In the genomic region with DNA sequence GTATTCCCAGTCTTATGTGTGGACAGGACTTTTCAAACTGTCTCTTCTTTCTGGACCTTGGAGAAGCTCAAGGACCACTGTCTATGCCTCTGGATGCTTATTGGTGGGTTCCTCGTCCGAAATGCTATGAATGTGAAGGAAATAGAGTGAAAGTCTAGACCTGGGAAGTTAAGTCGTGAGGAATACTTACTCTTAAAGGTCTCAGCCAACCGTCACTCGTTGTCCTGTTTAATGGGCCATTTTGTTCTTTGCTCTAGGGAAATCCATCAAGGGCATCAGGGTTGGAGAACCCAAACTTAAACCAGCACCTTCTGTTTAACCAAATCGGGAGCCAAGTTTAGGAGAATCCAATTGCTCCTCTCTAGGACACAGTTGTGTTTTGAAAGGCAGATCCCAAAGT, we compare ENCODE assay signal across 24 mouse cellular contexts.
DNase-seq lines count a peak whose midpoint lies in the region; ATAC-seq and TF ChIP-seq lines count a peak whose summit lies in the region.
"Had no signal": no experiment of that assay in that cellular context is flagged by ENCODE, and none has a peak within 500 bp of the region (broad histone marks: within the 10 kb centered on the region; RNA-seq: fewer than 3 reads in every experiment).

No protein-coding gene starts in this region.

- H3K27me3 ChIP-seq in forebrain, postnatal 0 days (ENCODE audit: insufficient read depth, low read length) = peaks cover 94% of the 10 kb centered on the region
- peaks cover 93% of the 10 kb centered on the region for H3K27me3 ChIP-seq in forebrain, embryonic 14.5 days (replicated peaks; ENCODE audit: control insufficient read depth, insufficient read depth, low read length)
- peaks cover 89% of the 10 kb centered on the region for H3K27me3 ChIP-seq in midbrain, embryonic 11.5 days (ENCODE audit: control insufficient read depth, insufficient read depth, low read length)
- H3K27me3 ChIP-seq in midbrain, embryonic 16.5 days (ENCODE audit: control insufficient read depth, insufficient read depth, low read depth, low read length) = peaks cover 79% of the 10 kb centered on the region
- peaks cover 43% of the 10 kb centered on the region for H3K27me3 ChIP-seq in limb, embryonic 10.5 days (ENCODE audit: low read depth, poor library complexity, severe bottlenecking)
- H3K27me3 ChIP-seq in limb, embryonic 13.5 days = peaks cover 58% of the 10 kb centered on the region

- no peak for ATAC-seq in forebrain, postnatal 0 days
- no peak for ATAC-seq in forebrain, embryonic 14.5 days
- ATAC-seq in midbrain, embryonic 11.5 days (ENCODE audit: low FRiP score) = no peak
- no peak for ATAC-seq in midbrain, embryonic 16.5 days
- ATAC-seq in limb, embryonic 13.5 days (ENCODE audit: low FRiP score, low read depth) = no peak
- no peak for ATAC-seq in inflammation-experienced regulatory T-cells, adult 6 months
- ATAC-seq: forebrain, embryonic 15.5 days; hindbrain, postnatal 0 days; Patski had no signal

- H3K9me3 ChIP-seq in forebrain, postnatal 0 days (ENCODE audit: low read length) = no peaks in the 10 kb centered on the region
- no peaks in the 10 kb centered on the region for H3K9me3 ChIP-seq in forebrain, embryonic 14.5 days (replicated peaks; ENCODE audit: control insufficient read depth, low read length)
- no peaks in the 10 kb centered on the region for H3K9me3 ChIP-seq in midbrain, embryonic 11.5 days (ENCODE audit: control insufficient read depth, low read length)
- no peaks in the 10 kb centered on the region for H3K9me3 ChIP-seq in midbrain, embryonic 16.5 days (replicated peaks; ENCODE audit: control insufficient read depth, low read length, poor library complexity, severe bottlenecking)
- no peaks in the 10 kb centered on the region for H3K9me3 ChIP-seq in limb, embryonic 10.5 days (replicated peaks)
- no peaks in the 10 kb centered on the region for H3K9me3 ChIP-seq in limb, embryonic 13.5 days
- H3K9me3 ChIP-seq: embryonic facial prominence, embryonic 12.5 days; embryonic facial prominence, embryonic 15.5 days; forebrain, embryonic 15.5 days; G1E; hindbrain, embryonic 13.5 days had no signal

- peak; percentile 32 for DNase-seq in forebrain, postnatal 0 days
- no peak for DNase-seq in forebrain, embryonic 14.5 days (ENCODE audit: low spot score)
- DNase-seq in midbrain, embryonic 11.5 days (ENCODE audit: low spot score, missing footprints) = peak; percentile 94
- no peak for DNase-seq in limb, embryonic 10.5 days (ENCODE audit: low spot score)
- no peak for DNase-seq in spleen, postnatal 14 days (ENCODE audit: low spot score in 2 of 2)
- DNase-seq: adrenal gland, adult 2 months; adrenal gland, postnatal 14 days; B cell, adult 2 months; cerebellum, adult 11-12 months; cerebellum, adult 8-10 months; cerebellum, postnatal 36 days; gastrocnemius, postnatal 14 days; heart, adult 11 months had no signal

- H3K4me3 ChIP-seq in forebrain, postnatal 0 days (ENCODE audit: low read depth, low read length) = no peak overlapping the region
- H3K4me3 ChIP-seq in forebrain, embryonic 14.5 days (ENCODE audit: low read depth, low read length) = no peak overlapping the region
- no peak overlapping the region for H3K4me3 ChIP-seq in midbrain, embryonic 11.5 days (ENCODE audit: low read depth, low read length)
- H3K4me3 ChIP-seq in midbrain, embryonic 16.5 days (ENCODE audit: low read depth, low read length) = no peak overlapping the region
- peak overlapping the region; percentile 48 for H3K4me3 ChIP-seq in limb, embryonic 10.5 days
- H3K4me3 ChIP-seq in limb, embryonic 13.5 days = no peak overlapping the region
- H3K4me3 ChIP-seq: embryonic facial prominence, embryonic 12.5 days; embryonic facial prominence, embryonic 15.5 days; forebrain, embryonic 15.5 days; hindbrain, embryonic 13.5 days had no signal

- no peaks in the 10 kb centered on the region for H3K36me3 ChIP-seq in forebrain, postnatal 0 days (ENCODE audit: insufficient read depth)
- H3K36me3 ChIP-seq in forebrain, embryonic 14.5 days (ENCODE audit: control insufficient read depth, insufficient read depth, low read length) = no peaks in the 10 kb centered on the region
- no peaks in the 10 kb centered on the region for H3K36me3 ChIP-seq in midbrain, embryonic 11.5 days (ENCODE audit: control insufficient read depth, insufficient read depth, low read length)
- H3K36me3 ChIP-seq in midbrain, embryonic 16.5 days (ENCODE audit: control insufficient read depth, insufficient read depth, low read length) = no peaks in the 10 kb centered on the region
- no peaks in the 10 kb centered on the region for H3K36me3 ChIP-seq in limb, embryonic 10.5 days
- H3K36me3 ChIP-seq in limb, embryonic 13.5 days = no peaks in the 10 kb centered on the region
- H3K36me3 ChIP-seq: embryonic facial prominence, embryonic 12.5 days; embryonic facial prominence, embryonic 15.5 days; forebrain, embryonic 15.5 days; G1E; hindbrain, embryonic 13.5 days had no signal

- H3K4me1 ChIP-seq in forebrain, postnatal 0 days (ENCODE audit: insufficient read depth) = no peaks in the 10 kb centered on the region
- no peaks in the 10 kb centered on the region for H3K4me1 ChIP-seq in forebrain, embryonic 14.5 days (ENCODE audit: control insufficient read depth, insufficient read depth, low read length)
- H3K4me1 ChIP-seq in midbrain, embryonic 11.5 days (ENCODE audit: control insufficient read depth, insufficient read depth, low read length) = no peaks in the 10 kb centered on the region
- H3K4me1 ChIP-seq in midbrain, embryonic 16.5 days (ENCODE audit: control insufficient read depth, insufficient read depth, low read length) = no peaks in the 10 kb centered on the region
- peaks cover 89% of the 10 kb centered on the region for H3K4me1 ChIP-seq in limb, embryonic 10.5 days
- H3K4me1 ChIP-seq in limb, embryonic 13.5 days = peaks cover 39% of the 10 kb centered on the region
- H3K4me1 ChIP-seq: embryonic facial prominence, embryonic 12.5 days; embryonic facial prominence, embryonic 15.5 days; forebrain, embryonic 15.5 days; hindbrain, embryonic 13.5 days had no signal

- no peak overlapping the region for H3K27ac ChIP-seq in forebrain, postnatal 0 days (ENCODE audit: low read depth, low read length)
- H3K27ac ChIP-seq in forebrain, embryonic 14.5 days (ENCODE audit: low read depth, low read length) = no peak overlapping the region
- H3K27ac ChIP-seq in midbrain, embryonic 11.5 days (ENCODE audit: low read depth, low read length) = no peak overlapping the region
- no peak overlapping the region for H3K27ac ChIP-seq in midbrain, embryonic 16.5 days (ENCODE audit: low read length)
- H3K27ac ChIP-seq in limb, embryonic 10.5 days = peak overlapping the region; percentile 91
- peak overlapping the region; percentile 1; the same call in 1 of the 2 replicates for H3K27ac ChIP-seq in limb, embryonic 13.5 days
- H3K27ac ChIP-seq: embryonic facial prominence, embryonic 12.5 days; embryonic facial prominence, embryonic 15.5 days; forebrain, embryonic 15.5 days; hindbrain, embryonic 13.5 days; hindbrain, postnatal 0 days had no signal

- WGBS in forebrain, postnatal 0 days = 20% methylated on average over 6 of the region's 6 CpGs
- 20% methylated on average over 6 of the region's 6 CpGs for WGBS in forebrain, embryonic 14.5 days
- WGBS in midbrain, embryonic 11.5 days = 31% methylated on average over 6 of the region's 6 CpGs
- WGBS in midbrain, embryonic 16.5 days = 26% methylated on average over 6 of the region's 6 CpGs
- WGBS in limb, embryonic 10.5 days = 17% methylated on average over 6 of the region's 6 CpGs
- 21% methylated on average over 6 of the region's 6 CpGs for WGBS in limb, embryonic 13.5 days

- H3K4me2 ChIP-seq in forebrain, postnatal 0 days (ENCODE audit: low read depth) = no peak overlapping the region
- no peak overlapping the region for H3K4me2 ChIP-seq in forebrain, embryonic 14.5 days (ENCODE audit: low read length)
- H3K4me2 ChIP-seq in midbrain, embryonic 11.5 days = no peak overlapping the region
- no peak overlapping the region for H3K4me2 ChIP-seq in midbrain, embryonic 16.5 days (ENCODE audit: low read length)
- H3K4me2 ChIP-seq in limb, embryonic 13.5 days (replicated peaks) = peak overlapping the region; percentile 56
- H3K4me2 ChIP-seq: embryonic facial prominence, embryonic 12.5 days; embryonic facial prominence, embryonic 15.5 days; forebrain, embryonic 15.5 days; heart, embryonic 11.5 days; hindbrain, embryonic 13.5 days had no signal

- H3K9ac ChIP-seq in forebrain, postnatal 0 days = no peak overlapping the region
- H3K9ac ChIP-seq in forebrain, embryonic 14.5 days (ENCODE audit: low read length) = no peak overlapping the region
- H3K9ac ChIP-seq in midbrain, embryonic 11.5 days (ENCODE audit: low read length) = no peak overlapping the region
- H3K9ac ChIP-seq in midbrain, embryonic 16.5 days (ENCODE audit: low read depth, low read length) = no peak overlapping the region
- no peak overlapping the region for H3K9ac ChIP-seq in limb, embryonic 13.5 days
- H3K9ac ChIP-seq: embryonic facial prominence, embryonic 12.5 days; embryonic facial prominence, embryonic 15.5 days; forebrain, embryonic 15.5 days; hindbrain, embryonic 13.5 days had no signal

- TF ChIP-seq CTCF in forebrain, postnatal 0 days (IDR thresholded peaks at IDR 0.05; ENCODE audit: low read depth) = no peak

Comparison
In these comparisons a context has a peak if more than half of its experiments do, and no peak if none do; other contexts are left out.
1. DNase-seq: peak in forebrain, postnatal 0 days (single experiment) and midbrain, embryonic 11.5 days (single experiment); none in forebrain, embryonic 14.5 days (single experiment), limb, embryonic 10.5 days (single experiment) and spleen, postnatal 14 days (0 of 2).
2. H3K27ac ChIP-seq: peak in limb, embryonic 10.5 days (single experiment) and limb, embryonic 13.5 days (single experiment); none in forebrain, postnatal 0 days (single experiment), forebrain, embryonic 14.5 days (single experiment), midbrain, embryonic 11.5 days (single experiment) and midbrain, embryonic 16.5 days (single experiment).